Mouse (Mus musculus) heart, embryonic 14.5 days (tissue): ENCODE data around the gene Ampd2. TPM values are rescaled to one million over a fixed set of nuclear protein-coding genes. Genes with fewer than 3 reads are reported as not detected.

Experiments
- ATAC-seq: fragments of 200-750 bp; cut with Nextera tagmentation; 2 replicates; pipeline ENCODE4 v1.8.0; 2017; ENCODE audit warnings: low read depth, moderate TSS enrichment; ENCODE audit not compliant: insufficient number of reproducible peaks, insufficient read depth, low FRiP score
- H3K27ac ChIP-seq, 2 experiments: fragments of 200-500 bp in 1 of 2; fragments of 300-500 bp in 1 of 2; sonication (generic) in 1 of 2; replicated peaks in 1 of 2; 2 replicates each; pipeline ENCODE4 v1.5.1; 2012 to 2014; ENCODE audit warnings: low read depth in 2 of 2, low read length in 2 of 2, control low read depth in 1 of 2, mild to moderate bottlenecking in 1 of 2, mixed read lengths in 1 of 2; ENCODE audit not compliant: control insufficient read depth in 1 of 2, insufficient read depth in 1 of 2
- H3K27me3 ChIP-seq: fragments of 300-500 bp; sonication (generic); 2 replicates; pipeline ENCODE4 v1.6.1; 2014; ENCODE audit warnings: mild to moderate bottlenecking, low read length, control low read depth; ENCODE audit not compliant: control insufficient read depth, insufficient read depth
- H3K36me3 ChIP-seq: fragments of 300-500 bp; sonication (generic); 2 replicates; pipeline ENCODE4 v1.6.1; 2014; ENCODE audit warnings: mild to moderate bottlenecking, control low read depth, low read length, mixed read lengths; ENCODE audit not compliant: control insufficient read depth, insufficient read depth
- H3K4me1 ChIP-seq, 2 experiments: fragments of 200-500 bp in 1 of 2; fragments of 300-500 bp in 1 of 2; sonication (generic) in 1 of 2; 2 replicates each; pipeline ENCODE4 v1.6.1; 2012 to 2014; ENCODE audit warnings: low read length in 2 of 2, control low read depth in 1 of 2, mixed read lengths in 1 of 2; ENCODE audit not compliant: control insufficient read depth in 2 of 2, insufficient read depth in 2 of 2
- H3K4me2 ChIP-seq: fragments of 300-500 bp; sonication (generic); 2 replicates; pipeline ENCODE4 v1.6.1; 2014; ENCODE audit warnings: mild to moderate bottlenecking, low read length
- H3K4me3 ChIP-seq, 2 experiments: fragments of 200-500 bp in 1 of 2; fragments of 300-500 bp in 1 of 2; sonication (generic) in 1 of 2; 2 replicates each; pipeline ENCODE4 v1.5.1; 2012 to 2014; ENCODE audit warnings: low read length in 2 of 2, mild to moderate bottlenecking in 2 of 2, control low read depth in 1 of 2, low read depth in 1 of 2, moderate library complexity in 1 of 2; ENCODE audit not compliant: control insufficient read depth in 1 of 2, insufficient read depth in 1 of 2
- H3K9ac ChIP-seq: fragments of 300-500 bp; sonication (generic); 2 replicates; pipeline ENCODE4 v1.6.1; 2014; ENCODE audit warnings: mild to moderate bottlenecking, low read length
- H3K9me3 ChIP-seq: fragments of 300-500 bp; sonication (generic); 2 replicates; pipeline ENCODE4 v1.6.1; 2016; ENCODE audit warnings: low read length, control low read depth; ENCODE audit not compliant: control insufficient read depth
- WGBS: fragments of 180-500 bp; shearing (Covaris S2); extraction: QIAGEN DNeasy Blood & Tissue Kit; methylation state at CpG from one replicate; pipeline ENCODE4 v1.1.7; 2014; 5-methylcytosine and 5-hydroxymethylcytosine counted together
- polyA plus RNA-seq: library from polyadenylated mRNA; unstranded; fragments of >200 nt; fragmentation: Nextera tagmentation; extraction: Ambion mirVana; gene quantifications from 2 replicates; pipeline ENCODE4 v1.2.1, GENCODE M21; 2014

Gene Ampd2
- 15.3 and 20.3 TPM in 2 replicates for polyA plus RNA-seq

DNA sequence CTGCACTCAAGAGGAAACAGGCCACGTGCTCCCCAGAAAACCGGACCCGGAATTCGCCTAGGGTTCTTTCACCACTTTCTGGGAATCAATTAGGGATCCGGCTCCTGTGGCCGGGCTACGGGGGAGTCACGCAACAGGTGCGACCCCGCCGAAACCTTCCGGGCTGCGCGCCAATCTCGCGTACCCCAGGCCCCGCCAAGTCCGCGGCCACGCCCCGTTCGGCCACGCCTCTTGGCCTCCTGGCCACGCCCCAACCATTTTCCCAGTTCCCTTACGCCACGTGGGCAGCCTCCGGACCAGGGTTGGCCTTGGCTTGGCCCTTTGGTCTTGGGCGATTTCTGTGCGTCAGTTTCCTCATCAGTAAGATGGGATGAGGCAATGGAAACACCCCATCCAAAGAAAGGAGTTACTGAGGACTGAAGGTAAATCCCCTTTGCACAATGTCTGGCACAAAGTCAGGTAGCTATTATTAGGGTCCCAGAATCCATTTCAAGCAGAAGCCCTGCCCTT, at the start of gene Ampd2:
Gene Ampd2 (minus strand): TSS at position 182 of the 510 bp plus-strand sequence.
- Histone ChIP-seq H3K27me3 (no peaks in the 10 kb centered on the region), H3K4me2 (peak within 1 kb of the TSS; percentile 94), H3K4me1 (peaks cover 40 to 53% of the 10 kb centered on the region in 2 experiments), H3K36me3 (no peaks in the 10 kb centered on the region), H3K9ac (peak within 1 kb of the TSS; percentile 81), H3K27ac (peak within 1 kb of the TSS; percentile 86 to 90), H3K9me3 (no peaks in the 10 kb centered on the region), H3K4me3 (peak within 1 kb of the TSS; percentile 69 to 76)
- ATAC-seq: peak; percentile 24
- under 1% methylated on average over 29 of the region's 29 CpGs for WGBS

DNA sequence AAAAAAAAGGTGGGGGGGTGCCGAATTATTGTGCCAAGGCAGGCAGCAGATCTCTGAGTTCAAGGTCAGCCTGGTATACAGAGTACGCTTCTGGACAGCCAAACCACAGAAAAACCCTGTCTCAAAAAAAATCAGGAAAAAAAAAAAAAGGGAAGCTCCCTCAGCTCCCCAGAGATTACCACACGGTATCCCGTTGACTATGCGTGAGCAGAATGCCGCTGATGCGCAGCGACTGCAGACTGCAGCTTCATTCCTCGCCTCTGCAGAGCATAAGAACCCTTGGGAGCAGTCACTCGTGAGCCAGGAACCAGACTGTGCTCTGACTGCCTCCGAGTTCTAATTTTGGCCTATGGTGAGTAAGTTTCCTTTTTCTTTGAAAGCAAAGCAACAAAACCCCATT, 48.2 kb upstream of the Ampd2 start:
- H3K27me3 ChIP-seq: no peaks in the 10 kb centered on the region
- 69% methylated on average over 11 of the region's 11 CpGs for WGBS
- peaks cover 10 to 37% of the 10 kb centered on the region in 2 experiments for H3K4me1 ChIP-seq
- no peak overlapping the region for H3K4me2 ChIP-seq
- H3K36me3 ChIP-seq: peaks cover 11% of the 10 kb centered on the region
- H3K4me3 ChIP-seq: no peak overlapping the region
- ATAC-seq: no peak
- no peak overlapping the region for H3K9ac ChIP-seq
- H3K9me3 ChIP-seq: no peaks in the 10 kb centered on the region
- H3K27ac ChIP-seq: no peak overlapping the region

DNA sequence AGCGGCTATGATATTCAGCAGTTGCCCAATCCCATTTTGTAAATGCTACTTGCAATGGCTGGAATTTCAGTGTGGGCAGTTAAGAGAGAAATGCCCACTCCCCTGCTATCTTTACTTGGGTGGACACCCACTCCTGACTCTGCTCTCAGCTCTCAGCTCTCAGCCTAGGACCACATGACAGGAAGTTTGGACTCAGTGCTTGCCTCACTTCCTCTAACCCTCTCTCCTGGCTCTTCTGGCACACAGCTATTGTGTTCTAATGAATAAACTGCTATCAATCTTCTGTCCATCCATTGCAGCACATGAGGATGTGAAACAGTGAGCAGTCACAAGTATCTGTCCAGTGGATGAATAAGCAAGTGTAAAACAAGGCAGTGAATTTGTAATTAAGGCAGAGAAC, 46.0 kb upstream of the Ampd2 start:
- Histone ChIP-seq H3K4me3 (no peak overlapping the region), H3K27ac (peak overlapping the region; percentile 49 to 55; a peak in 2 of 4 replicates), H3K9ac (peak overlapping the region; percentile 3; the same call in 1 of the 2 replicates), H3K4me1 (peaks cover 14 to 45% of the 10 kb centered on the region in 2 experiments), H3K4me2 (no peak overlapping the region), H3K27me3 (no peaks in the 10 kb centered on the region), H3K9me3 (no peaks in the 10 kb centered on the region), H3K36me3 (peaks cover 10% of the 10 kb centered on the region; the same call in 1 of the 2 replicates)
- ATAC-seq: no peak
- WGBS: 68% methylated on average over 1 of the region's 1 CpGs

DNA sequence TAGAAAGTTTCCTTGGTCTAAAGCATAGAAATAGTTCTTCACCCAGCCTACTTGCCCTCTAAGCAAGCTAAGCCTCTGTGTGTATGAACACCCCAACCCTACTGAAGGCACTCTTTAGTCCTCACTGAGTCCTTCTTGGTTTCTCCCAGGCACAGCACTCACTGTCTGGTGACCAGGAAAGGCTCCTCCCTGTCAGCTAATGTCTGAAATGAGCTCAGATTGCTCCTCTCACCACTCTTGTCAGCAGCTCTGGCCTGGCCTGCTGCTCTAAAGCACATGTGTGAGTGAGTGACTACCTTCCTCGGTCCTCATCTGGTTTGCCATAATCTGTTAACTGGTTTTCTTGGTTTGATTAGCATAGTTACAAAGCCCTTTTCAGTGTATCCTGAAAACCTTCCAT, 45.4 kb upstream of the Ampd2 start:
- peak overlapping the region; percentile 41 to 49; a peak in 2 of 4 replicates for H3K27ac ChIP-seq
- H3K9ac ChIP-seq: peak overlapping the region; percentile 3; the same call in 1 of the 2 replicates
- 17% methylated on average over 1 of the region's 1 CpGs for WGBS
- peaks cover 6% of the 10 kb centered on the region; the same call in 1 of the 2 replicates for H3K36me3 ChIP-seq
- no peak for ATAC-seq
- no peaks in the 10 kb centered on the region for H3K9me3 ChIP-seq
- H3K4me1 ChIP-seq: peaks cover 14 to 45% of the 10 kb centered on the region in 2 experiments
- no peak overlapping the region for H3K4me3 ChIP-seq
- no peaks in the 10 kb centered on the region for H3K27me3 ChIP-seq
- H3K4me2 ChIP-seq: no peak overlapping the region

- peak overlapping the region; percentile 41 to 49; a peak in 2 of 4 replicates for H3K27ac ChIP-seq
- no peak overlapping the region for H3K4me3 ChIP-seq
- H3K9ac ChIP-seq: no peak overlapping the region
- H3K4me2 ChIP-seq: no peak overlapping the region
- 92% methylated on average over 5 of the region's 5 CpGs for WGBS
- 0 out of 2 replicates have a peak, but pooled peaks cover 4% of the 10 kb centered on the region for H3K36me3 ChIP-seq
- ATAC-seq: no peak
- H3K27me3 ChIP-seq: no peaks in the 10 kb centered on the region
- no peaks in the 10 kb centered on the region for H3K9me3 ChIP-seq
- H3K4me1 ChIP-seq: peaks cover 14 to 45% of the 10 kb centered on the region in 2 experiments
These were observed 44.8 kb upstream of the Ampd2 start for GRCm38 (mm10) chr3:108131216-108131615.

DNA sequence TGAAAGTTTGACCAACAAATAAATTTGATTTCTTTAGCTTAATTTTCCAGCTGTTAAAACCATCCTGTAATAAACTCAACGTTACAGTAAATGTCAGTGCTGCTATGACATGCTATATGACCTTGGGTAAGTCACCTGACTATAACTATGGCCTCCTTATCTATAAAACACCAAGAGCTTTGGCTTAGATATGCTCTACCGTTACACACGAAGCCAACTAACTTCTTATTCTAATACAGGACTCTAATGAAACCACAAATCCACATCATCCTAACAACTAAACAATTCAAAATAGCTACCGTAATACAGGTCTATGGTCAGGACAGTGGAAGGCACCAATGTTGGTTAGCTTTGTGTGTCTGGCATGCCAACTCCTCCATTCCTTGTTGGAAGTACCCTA, 43.4 kb upstream of the Ampd2 start:
- Histone ChIP-seq H3K4me1 (peaks cover 14 to 45% of the 10 kb centered on the region in 2 experiments), H3K9ac (no peak overlapping the region), H3K9me3 (no peaks in the 10 kb centered on the region), H3K36me3 (0 out of 2 replicates have a peak, but pooled peaks cover 4% of the 10 kb centered on the region), H3K4me3 (no peak overlapping the region), H3K27ac (no peak overlapping the region), H3K27me3 (no peaks in the 10 kb centered on the region), H3K4me2 (no peak overlapping the region)
- WGBS: 56% methylated on average over 4 of the region's 4 CpGs
- ATAC-seq: no peak

- WGBS: 75% methylated on average over 4 of the region's 4 CpGs
- no peak for ATAC-seq
- Histone ChIP-seq H3K4me1 (peaks cover 14 to 45% of the 10 kb centered on the region in 2 experiments), H3K36me3 (0 out of 2 replicates have a peak, but pooled peaks cover 4% of the 10 kb centered on the region), H3K27me3 (no peaks in the 10 kb centered on the region), H3K4me3 (no peak overlapping the region), H3K9ac (no peak overlapping the region), H3K9me3 (no peaks in the 10 kb centered on the region), H3K27ac (0 out of 4 replicates have a peak overlapping the region, but pooled peaks of 1 of the 2 experiments have one; percentile 19), H3K4me2 (no peak overlapping the region)
These were observed 42.9 kb upstream of the Ampd2 start for GRCm38 (mm10) chr3:108129367-108129766.
